Mouse (Mus musculus): Measurements from ENCODE around the gene Pex6. TPM values are rescaled to one million over a fixed set of nuclear protein-coding genes. Genes with fewer than 3 reads are reported as not detected.

The Pex6 gene
- polyA plus RNA-seq, 1 experiment from 2014 or later: 11.6 TPM

DNA sequence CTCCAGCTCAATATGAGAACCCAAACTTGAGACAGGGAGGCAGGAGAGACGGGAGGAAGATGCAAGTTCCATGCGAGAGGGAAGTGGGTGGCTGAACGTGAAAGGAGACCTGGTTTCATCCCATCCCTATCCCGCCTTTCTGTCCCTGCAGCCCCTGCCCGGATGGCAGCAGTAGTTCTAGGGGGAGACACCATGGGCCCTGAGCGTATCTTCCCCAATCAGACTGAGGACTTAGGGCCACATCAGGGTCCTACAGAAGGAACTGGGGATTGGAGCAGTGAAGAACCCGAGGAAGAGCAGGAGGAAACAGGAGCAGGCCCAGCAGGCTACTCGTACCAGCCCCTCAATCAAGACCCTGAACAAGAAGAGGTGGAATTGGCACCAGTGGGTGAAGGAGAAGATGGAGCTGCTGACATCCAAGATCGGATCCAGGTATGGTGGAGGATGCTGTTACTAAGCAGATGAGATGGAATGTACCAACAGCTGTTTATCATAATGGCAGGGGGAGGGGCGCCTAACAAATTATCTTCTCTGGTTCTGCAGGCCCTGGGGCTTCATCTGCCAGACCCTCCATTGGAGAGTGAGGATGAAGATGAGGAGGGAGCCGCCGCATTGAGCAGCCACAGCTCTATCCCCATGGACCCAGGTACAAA, 29.7 kb upstream of the Pex6 start:
- no peak for ATAC-seq
- WGBS (ENCODE audit: insufficient replicate concordance): 30% methylated on average over 12 of the region's 12 CpGs
- no peak for DNase-seq
- no peaks in the 10 kb centered on the region for H3K27me3 ChIP-seq (ENCODE audit: insufficient read depth, low read length)
- peak overlapping the region; percentile 69 for H3K9ac ChIP-seq (replicated peaks)
- peaks cover 46% of the 10 kb centered on the region for H3K36me3 ChIP-seq (replicated peaks; ENCODE audit: insufficient read depth, low read length)
- peaks cover 20% of the 10 kb centered on the region for H3K4me1 ChIP-seq (ENCODE audit: insufficient read depth)
- H3K4me2 ChIP-seq (ENCODE audit: low read depth, low read length): peak overlapping the region; percentile 93
- peak overlapping the region; percentile 86 for H3K4me3 ChIP-seq (ENCODE audit: low read depth, low read length)
- no peak for TF ChIP-seq CTCF (IDR thresholded peaks at IDR 0.05; ENCODE audit: low read depth)
- no peak for TF ChIP-seq EP300 (IDR thresholded peaks at IDR 0.05; ENCODE audit: low read depth)
- H3K9me3 ChIP-seq (ENCODE audit: low read length): no peaks in the 10 kb centered on the region
- no peak overlapping the region for H3K27ac ChIP-seq (ENCODE audit: low read depth)

DNA sequence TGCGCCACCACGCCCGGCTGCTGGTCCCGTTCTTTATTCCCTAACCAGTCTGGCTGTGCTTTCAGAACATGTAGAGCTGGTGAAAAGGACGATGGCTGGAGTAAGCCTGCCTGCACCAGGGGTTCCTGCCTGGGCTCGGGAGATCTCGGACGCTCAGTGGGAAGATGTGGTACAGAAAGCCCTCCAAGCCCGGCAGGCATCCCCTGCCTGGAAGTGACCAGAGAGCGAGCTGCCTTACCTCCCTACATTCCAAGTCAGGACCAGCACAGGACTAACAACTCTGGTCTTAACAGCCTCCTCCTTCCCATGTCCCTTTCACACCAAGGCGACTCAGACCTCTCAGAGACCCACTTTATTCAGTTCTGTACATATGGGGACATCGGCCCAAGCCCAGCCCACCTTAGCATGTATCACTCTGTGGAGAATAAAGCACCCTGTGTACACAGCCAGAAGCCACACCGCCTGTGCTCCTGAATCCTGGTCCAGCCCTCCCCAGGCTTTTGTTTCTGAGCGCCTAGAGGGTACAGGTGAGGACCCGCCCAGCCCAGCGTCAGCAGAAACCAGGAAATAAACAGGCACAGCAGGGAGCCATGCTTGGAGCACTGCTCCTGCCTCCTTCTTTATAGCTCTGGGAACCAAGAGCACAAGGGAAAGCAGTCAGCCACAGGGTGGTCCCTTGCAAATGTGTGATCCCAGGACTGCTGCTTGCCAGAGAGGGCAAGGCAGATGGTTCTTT, 28.4 kb upstream of the Pex6 start:
- Histone ChIP-seq H3K36me3 (replicated peaks; ENCODE audit: insufficient read depth, low read length) (peaks cover 46% of the 10 kb centered on the region), H3K4me3 (ENCODE audit: low read depth, low read length) (no peak overlapping the region), H3K4me1 (ENCODE audit: insufficient read depth) (peaks cover 20% of the 10 kb centered on the region), H3K27me3 (ENCODE audit: insufficient read depth, low read length) (no peaks in the 10 kb centered on the region), H3K27ac (ENCODE audit: low read depth) (no peak overlapping the region), H3K9ac (replicated peaks) (no peak overlapping the region), H3K9me3 (ENCODE audit: low read length) (no peaks in the 10 kb centered on the region), H3K4me2 (ENCODE audit: low read depth, low read length) (no peak overlapping the region)
- TF ChIP-seq EP300 (IDR thresholded peaks at IDR 0.05; ENCODE audit: low read depth) (no peak), CTCF (IDR thresholded peaks at IDR 0.05; ENCODE audit: low read depth) (no peak)
- ATAC-seq (no peak), DNase-seq (no peak)
- 84% methylated on average over 16 of the region's 16 CpGs for WGBS (ENCODE audit: insufficient replicate concordance)

DNA sequence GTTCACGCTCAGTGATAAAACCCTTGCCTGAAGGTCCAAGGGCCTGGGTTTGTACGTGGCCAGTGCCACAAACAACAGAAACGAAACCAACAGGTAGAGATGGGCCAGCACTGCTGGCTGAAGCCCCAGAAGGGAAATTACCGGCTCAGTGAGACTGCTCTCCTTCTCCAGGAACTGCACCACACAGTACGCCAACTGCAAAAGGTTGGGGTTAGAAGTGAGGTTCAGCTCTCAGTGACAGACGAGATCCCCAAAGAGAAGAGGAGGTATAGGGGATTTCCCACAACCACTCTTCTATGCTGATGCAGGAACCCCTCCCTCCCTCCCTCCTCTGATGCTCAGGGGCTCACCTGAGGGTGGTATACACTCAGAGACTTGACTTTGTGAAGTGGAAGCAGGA, 25.4 kb upstream of the Pex6 start:
- Histone ChIP-seq H3K27me3 (ENCODE audit: insufficient read depth, low read length) (no peaks in the 10 kb centered on the region), H3K4me1 (ENCODE audit: insufficient read depth) (peaks cover 6% of the 10 kb centered on the region), H3K4me2 (ENCODE audit: low read depth, low read length) (no peak overlapping the region), H3K9me3 (ENCODE audit: low read length) (no peaks in the 10 kb centered on the region), H3K36me3 (replicated peaks; ENCODE audit: insufficient read depth, low read length) (peaks cover 44% of the 10 kb centered on the region), H3K4me3 (ENCODE audit: low read depth, low read length) (no peak overlapping the region), H3K9ac (replicated peaks) (no peak overlapping the region), H3K27ac (ENCODE audit: low read depth) (no peak overlapping the region)
- 78% methylated on average over 6 of the region's 6 CpGs for WGBS (ENCODE audit: insufficient replicate concordance)
- DNase-seq (no peak), ATAC-seq (no peak)
- TF ChIP-seq EP300 (IDR thresholded peaks at IDR 0.05; ENCODE audit: low read depth) (no peak), CTCF (IDR thresholded peaks at IDR 0.05; ENCODE audit: low read depth) (no peak)

DNA sequence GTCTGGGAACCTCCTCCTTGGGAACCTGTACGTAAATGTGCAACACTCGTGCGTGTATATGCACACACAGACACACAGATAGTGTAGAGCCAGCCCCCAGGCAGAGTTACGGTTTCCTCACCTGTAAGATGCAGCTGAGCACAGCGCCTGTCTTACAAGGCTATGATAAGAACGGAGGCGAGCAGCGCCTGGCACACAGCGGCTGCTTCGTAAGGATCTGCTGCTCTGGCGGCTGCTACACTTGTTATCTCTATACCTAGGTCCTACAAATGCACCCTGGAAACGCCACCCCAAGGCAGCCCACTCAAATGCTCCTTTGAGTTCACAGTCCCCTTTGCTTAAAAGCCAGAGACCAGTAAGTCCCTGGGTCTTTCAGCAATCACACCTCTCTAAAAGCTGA, 20.6 kb upstream of the Pex6 start:
- H3K4me1 ChIP-seq (ENCODE audit: insufficient read depth): no peaks in the 10 kb centered on the region
- no peaks in the 10 kb centered on the region for H3K27me3 ChIP-seq (ENCODE audit: insufficient read depth, low read length)
- H3K9me3 ChIP-seq (ENCODE audit: low read length): no peaks in the 10 kb centered on the region
- H3K27ac ChIP-seq (ENCODE audit: low read depth): no peak overlapping the region
- no peak overlapping the region for H3K4me3 ChIP-seq (ENCODE audit: low read depth, low read length)
- H3K36me3 ChIP-seq (replicated peaks; ENCODE audit: insufficient read depth, low read length): peaks cover 20% of the 10 kb centered on the region
- no peak for TF ChIP-seq CTCF (IDR thresholded peaks at IDR 0.05; ENCODE audit: low read depth)
- TF ChIP-seq EP300 (IDR thresholded peaks at IDR 0.05; ENCODE audit: low read depth): no peak
- WGBS (ENCODE audit: insufficient replicate concordance): 65% methylated on average over 12 of the region's 12 CpGs
- no peak overlapping the region for H3K9ac ChIP-seq (replicated peaks)
- no peak for DNase-seq
- ATAC-seq: peak; percentile 41; the same call in 1 of the 2 replicates
- H3K4me2 ChIP-seq (ENCODE audit: low read depth, low read length): 0 out of 2 replicates have a peak overlapping the region, but pooled peaks have one; percentile 13

DNA sequence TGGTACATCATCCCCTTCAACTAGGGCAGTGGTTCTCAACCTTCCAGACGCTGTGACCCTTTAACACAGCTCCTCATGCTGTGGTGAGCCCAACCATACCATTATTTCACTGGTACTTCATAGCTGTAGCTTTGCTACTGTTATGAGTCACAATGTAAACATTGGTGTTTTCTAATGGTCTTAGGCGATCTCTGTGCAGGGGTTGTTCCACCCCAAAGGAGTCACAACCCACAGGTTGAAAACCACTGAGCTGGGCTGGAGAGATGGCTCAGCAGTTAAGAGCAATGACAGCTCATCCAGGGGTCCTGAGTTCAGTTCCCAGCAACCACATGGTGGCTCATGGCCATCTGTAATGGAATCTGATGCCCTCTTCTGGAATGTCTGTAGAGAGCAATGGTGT, 19.9 kb upstream of the Pex6 start:
- TF ChIP-seq CTCF (IDR thresholded peaks at IDR 0.05; ENCODE audit: low read depth) (no peak), EP300 (IDR thresholded peaks at IDR 0.05; ENCODE audit: low read depth) (no peak)
- Histone ChIP-seq H3K4me1 (ENCODE audit: insufficient read depth) (no peaks in the 10 kb centered on the region), H3K4me3 (ENCODE audit: low read depth, low read length) (no peak overlapping the region), H3K9ac (replicated peaks) (no peak overlapping the region), H3K36me3 (replicated peaks; ENCODE audit: insufficient read depth, low read length) (peaks cover 13% of the 10 kb centered on the region), H3K27ac (ENCODE audit: low read depth) (no peak overlapping the region), H3K4me2 (ENCODE audit: low read depth, low read length) (no peak overlapping the region), H3K27me3 (ENCODE audit: insufficient read depth, low read length) (no peaks in the 10 kb centered on the region), H3K9me3 (ENCODE audit: low read length) (no peaks in the 10 kb centered on the region)
- no peak for ATAC-seq
- no peak for DNase-seq
- WGBS (ENCODE audit: insufficient replicate concordance): 86% methylated on average over 2 of the region's 2 CpGs

DNA sequence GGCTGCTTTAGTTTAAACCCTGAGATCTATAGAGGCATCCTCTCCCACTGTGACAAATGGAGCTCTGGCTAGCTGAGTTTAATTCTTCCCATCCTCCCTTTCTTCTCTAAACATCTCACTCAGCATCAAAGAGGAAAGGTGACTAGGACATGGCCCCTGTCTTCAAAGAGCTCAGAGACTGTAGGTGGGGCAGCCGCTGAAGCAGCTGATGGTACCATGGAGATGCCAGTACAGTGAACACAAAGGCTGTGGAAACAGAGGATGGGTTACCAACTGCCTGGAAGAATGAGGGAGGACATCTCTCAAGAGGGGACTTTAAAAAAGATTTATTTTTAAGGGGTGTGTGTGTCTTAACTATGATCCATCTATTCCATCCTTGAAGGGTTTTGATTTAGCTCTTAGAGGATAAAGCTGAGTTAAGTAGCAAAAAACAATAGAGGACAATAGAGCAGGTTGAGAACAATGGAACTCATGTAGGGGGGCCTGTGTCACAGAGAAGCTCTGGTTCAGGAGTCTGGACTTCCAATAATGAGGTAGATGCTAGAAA, 16.7 kb upstream of the Pex6 start:
- WGBS (ENCODE audit: insufficient replicate concordance): 82% methylated on average over 1 of the region's 1 CpGs
- H3K9me3 ChIP-seq (ENCODE audit: low read length): no peaks in the 10 kb centered on the region
- H3K36me3 ChIP-seq (replicated peaks; ENCODE audit: insufficient read depth, low read length): peaks cover 7% of the 10 kb centered on the region; the same call in 1 of the 2 replicates
- no peak overlapping the region for H3K27ac ChIP-seq (ENCODE audit: low read depth)
- H3K27me3 ChIP-seq (ENCODE audit: insufficient read depth, low read length): no peaks in the 10 kb centered on the region
- TF ChIP-seq EP300 (IDR thresholded peaks at IDR 0.05; ENCODE audit: low read depth) (no peak), CTCF (IDR thresholded peaks at IDR 0.05; ENCODE audit: low read depth) (no peak)
- H3K9ac ChIP-seq (replicated peaks): no peak overlapping the region
- H3K4me2 ChIP-seq (ENCODE audit: low read depth, low read length): no peak overlapping the region
- DNase-seq: no peak
- ATAC-seq: no peak
- H3K4me3 ChIP-seq (ENCODE audit: low read depth, low read length): no peak overlapping the region
- no peaks in the 10 kb centered on the region for H3K4me1 ChIP-seq (ENCODE audit: insufficient read depth)
